Mouse (Mus musculus): ENCODE data around the gene Oxtr.

The Oxtr gene

DNA sequence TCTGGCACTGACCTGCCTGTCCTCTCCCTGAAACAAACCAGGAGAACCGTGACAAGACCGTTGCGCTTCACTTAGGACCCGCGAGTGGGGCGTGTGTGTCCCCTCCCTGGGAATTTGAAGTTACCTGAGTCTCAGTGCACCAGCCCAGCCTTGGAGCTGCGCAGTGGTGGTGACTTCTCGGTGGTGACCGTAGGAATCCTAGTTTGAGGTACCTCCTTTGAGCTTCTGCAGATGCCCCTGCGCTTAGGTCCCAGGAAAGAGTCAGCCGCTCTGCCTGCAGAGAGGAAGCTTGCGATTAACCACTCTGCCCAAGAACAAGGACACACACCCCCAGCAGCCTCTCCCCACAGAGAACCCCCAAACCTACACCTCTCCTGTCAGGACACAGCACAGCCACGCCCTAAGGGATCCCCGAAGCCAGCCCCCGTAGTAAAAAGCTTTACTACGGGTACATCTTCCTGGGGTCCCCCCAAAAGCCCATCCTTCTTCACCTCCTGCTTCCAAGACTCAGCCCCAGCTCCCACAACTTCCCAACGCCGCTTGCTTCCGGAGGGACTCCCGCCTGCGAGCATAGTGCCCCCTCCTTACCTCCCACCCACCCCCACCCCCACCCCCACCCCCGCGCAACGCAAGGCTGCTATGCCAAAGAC, at the start of gene Oxtr:
Gene Oxtr, minus strand, starts transcription at position 34 of the 650 bp plus-strand sequence.
- DNase-seq (ENCODE audit: low spot score), result no peak

DNA sequence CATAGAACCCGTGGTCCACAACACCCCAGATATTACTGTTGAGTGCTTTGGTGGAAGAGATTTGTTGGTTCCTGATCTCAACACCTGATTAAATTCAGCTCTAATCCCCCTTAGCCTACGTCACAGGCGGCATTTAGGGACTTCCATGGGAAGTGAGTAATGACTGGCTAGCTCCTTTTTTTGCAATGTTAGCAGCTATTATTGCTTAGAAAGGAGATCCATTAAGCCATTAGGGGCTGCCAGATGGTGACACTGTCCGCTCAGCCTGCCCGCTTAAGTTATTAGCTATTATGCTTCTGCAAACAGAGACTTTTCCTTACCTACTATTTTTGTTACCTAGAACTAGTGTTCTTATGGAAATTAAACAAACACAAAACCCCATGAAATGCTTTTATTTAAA, 35.7 kb upstream of the Oxtr start:
- DNase-seq (ENCODE audit: low spot score), result no peak

GRCm38 (mm10) chr6:112524459-112524858, 34.7 kb upstream of the Oxtr start:
- no peak for DNase-seq (ENCODE audit: low spot score)

DNA sequence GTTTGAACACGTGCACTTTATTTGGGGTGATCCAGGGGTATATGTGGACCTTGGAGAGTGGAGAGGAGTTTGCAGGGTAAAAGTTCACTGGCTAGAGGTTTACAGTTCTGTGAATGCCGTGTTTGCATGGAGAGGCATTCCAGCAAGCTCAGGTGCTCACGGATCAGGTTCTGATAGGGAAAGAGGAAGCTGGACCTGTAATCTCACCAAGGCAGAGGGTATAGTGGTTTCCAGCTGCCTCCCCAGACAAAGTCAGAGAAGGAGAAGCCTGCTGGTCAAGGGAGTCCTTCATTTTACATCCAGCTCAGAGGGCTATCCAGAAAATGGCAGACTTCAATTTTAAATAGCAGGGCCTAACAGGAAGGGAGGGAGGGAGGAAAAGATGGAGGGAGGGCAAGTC, 28.2 kb upstream of the Oxtr start:
- DNase-seq (ENCODE audit: low spot score), result no peak

GRCm38 (mm10) chr6:112517572-112517971, 27.8 kb upstream of the Oxtr start:
- no peak for DNase-seq (ENCODE audit: low spot score)

- no peak for DNase-seq (ENCODE audit: low spot score)
Observed at GRCm38 (mm10) chr6:112516496-112516895, 26.8 kb upstream of the Oxtr start.

- no peak for DNase-seq (ENCODE audit: low spot score)
Observed at GRCm38 (mm10) chr6:112514591-112514990, 24.8 kb upstream of the Oxtr start.

- DNase-seq (ENCODE audit: low spot score), result no peak
Observed at GRCm38 (mm10) chr6:112510346-112510745, 20.6 kb upstream of the Oxtr start.

GRCm38 (mm10) chr6:112509590-112510131, 19.9 kb upstream of the Oxtr start:
- DNase-seq (ENCODE audit: low spot score), result no peak

DNA sequence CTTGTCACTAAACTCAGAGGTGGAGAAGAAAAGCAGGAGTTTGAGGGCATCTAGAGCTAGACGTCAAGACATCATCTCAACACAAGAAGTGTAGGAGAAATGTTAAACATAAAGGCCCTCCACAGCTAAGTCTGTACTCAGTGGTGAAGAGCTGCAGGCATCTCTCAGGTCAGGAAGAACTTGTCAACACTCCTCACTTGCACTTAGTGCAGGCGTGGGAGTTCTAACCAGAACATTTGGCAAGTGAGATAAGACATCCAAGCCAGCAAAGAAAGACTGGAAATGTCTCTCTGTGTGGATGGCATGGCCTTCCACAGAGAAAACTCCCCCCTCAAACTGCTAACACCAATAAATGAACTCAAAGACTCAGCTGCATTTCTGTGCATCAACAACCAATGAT, 17.9 kb upstream of the Oxtr start:
- no peak for DNase-seq (ENCODE audit: low spot score)

GRCm38 (mm10) chr6:112501156-112501555, 11.4 kb upstream of the Oxtr start:
- DNase-seq (ENCODE audit: low spot score), result no peak

- DNase-seq (ENCODE audit: low spot score), result no peak
Observed at GRCm38 (mm10) chr6:112499456-112499855, 9.7 kb upstream of the Oxtr start.

DNA sequence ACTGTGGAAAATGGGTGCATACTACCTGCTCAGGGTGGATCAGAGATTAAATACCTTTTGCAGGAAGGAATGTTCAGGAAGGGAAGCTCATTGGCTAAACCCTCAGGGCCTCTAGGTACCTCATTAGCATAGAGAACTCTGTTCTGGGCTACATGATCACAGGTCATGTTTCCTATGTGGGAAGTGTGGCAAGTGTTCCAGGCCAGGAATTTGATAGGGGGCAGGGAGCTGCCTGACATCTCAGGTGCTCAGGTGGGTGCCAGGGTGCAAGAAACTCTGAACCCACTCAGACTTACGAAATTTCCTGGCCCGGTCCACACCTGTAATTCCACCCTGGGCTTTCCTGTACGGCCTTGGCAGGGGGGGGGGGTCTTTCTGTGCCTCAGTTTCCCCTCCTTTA, 9.0 kb upstream of the Oxtr start:
- DNase-seq (ENCODE audit: low spot score), result no peak

GRCm38 (mm10) chr6:112497456-112497855, 7.7 kb upstream of the Oxtr start:
- no peak for DNase-seq (ENCODE audit: low spot score)

GRCm38 (mm10) chr6:112496291-112497060, 6.7 kb upstream of the Oxtr start:
- DNase-seq (ENCODE audit: low spot score), result no peak

- no peak for DNase-seq (ENCODE audit: low spot score)
Observed at GRCm38 (mm10) chr6:112495219-112495618, 5.5 kb upstream of the Oxtr start.

DNA sequence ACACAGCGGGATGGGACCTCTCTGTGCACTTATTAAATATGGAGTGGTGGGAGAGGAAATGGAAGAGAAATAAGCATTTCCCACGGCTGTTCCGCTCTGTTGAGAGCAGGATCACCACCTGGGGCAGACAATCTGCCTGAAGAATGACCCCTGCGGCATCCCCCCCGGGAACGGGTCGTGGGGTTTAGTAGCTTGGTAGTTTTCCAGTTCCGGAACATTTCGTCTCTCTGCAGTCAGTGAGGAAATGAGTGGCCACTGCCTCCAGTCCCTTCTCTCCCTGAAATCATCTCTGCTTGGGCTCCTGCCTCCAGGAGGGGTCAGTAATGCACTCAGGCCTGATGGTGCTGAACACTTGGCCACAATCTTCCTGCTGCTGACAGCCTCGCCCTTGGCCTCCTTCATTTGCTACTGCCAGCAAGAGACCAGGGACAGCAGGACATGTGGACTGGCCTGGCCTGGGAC, 4.9 kb upstream of the Oxtr start:
- peak; percentile 46 for DNase-seq (ENCODE audit: low spot score)

DNA sequence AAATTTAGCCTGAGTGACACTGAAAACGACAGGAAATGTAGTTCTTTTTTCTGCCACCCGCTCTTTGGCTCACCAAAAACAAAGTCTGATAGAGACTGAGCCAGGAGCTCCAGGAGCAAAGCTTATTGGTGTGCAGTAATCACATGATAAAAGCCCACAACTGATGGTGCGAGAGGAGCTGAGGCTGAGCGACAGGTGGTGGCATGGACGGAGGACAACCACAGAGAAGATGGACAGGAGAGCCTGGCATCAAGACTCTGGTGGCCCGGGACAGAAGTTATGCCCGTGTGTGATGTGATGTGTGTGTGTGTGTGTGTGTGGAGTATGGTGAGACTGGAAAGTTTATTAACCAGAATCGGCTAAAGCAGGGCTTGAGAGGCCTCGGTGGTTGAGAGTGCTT, 3.6 kb upstream of the Oxtr start:
- no peak for DNase-seq (ENCODE audit: low spot score)

DNA sequence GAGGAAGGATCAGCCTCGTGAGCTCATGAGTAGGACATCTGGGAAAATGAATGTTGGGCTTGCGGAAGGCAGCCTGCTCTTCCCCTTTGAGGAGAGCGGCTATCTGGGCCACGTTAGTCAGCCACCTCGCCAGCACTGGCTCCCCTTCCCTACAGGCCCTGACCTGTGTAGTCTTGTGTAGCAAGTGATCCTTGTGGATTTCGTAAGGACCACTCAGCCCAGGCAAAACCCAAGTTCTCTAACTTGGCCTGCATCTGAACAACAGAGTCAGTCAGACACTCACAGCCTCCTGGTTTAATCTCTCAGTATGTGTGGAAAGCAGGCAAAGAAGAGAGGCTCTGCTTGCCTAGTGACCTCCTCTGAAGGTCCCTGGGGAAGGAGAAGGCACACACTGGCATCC, 2.9 kb upstream of the Oxtr start:
- DNase-seq (ENCODE audit: low spot score), result no peak

GRCm38 (mm10) chr6:112491521-112491920, 1.8 kb upstream of the Oxtr start:
- DNase-seq (ENCODE audit: low spot score), result no peak

GRCm38 (mm10) chr6:112490625-112491242, 991 bp upstream of the Oxtr start:
- peak; percentile 90 for DNase-seq (ENCODE audit: low spot score)

- DNase-seq (ENCODE audit: low spot score), result peak; percentile 53
Observed at GRCm38 (mm10) chr6:112489181-112489909, 398 bp downstream of the Oxtr start.

All from ovary, postnatal 36 days (tissue).